Mouse (Mus musculus) intestine, postnatal 0 days (tissue): Measurements from ENCODE around the gene Atg14. TPM values are rescaled to one million over a fixed set of nuclear protein-coding genes. Genes with fewer than 3 reads are reported as not detected.
A peak's percentile ranks its signal among the peaks of the same experiment; 100 is the strongest.
"Not testable (repeated sequence)": the region's sequence is repeated elsewhere in the genome, so short reads cannot be mapped to it uniquely, and the experiment has no call there.

Source experiments
- ATAC-seq: fragments of 200-750 bp; cut with Nextera tagmentation; 2 replicates; pipeline ENCODE4 v1.8.0; 2017; ENCODE audit warnings: mild to moderate bottlenecking, moderate TSS enrichment, moderate library complexity
- H3K27ac ChIP-seq: fragments of 300-500 bp; sonication (generic); 2 replicates; pipeline ENCODE4 v1.5.1; 2014; ENCODE audit warnings: mild to moderate bottlenecking, low read depth, low read length, moderate library complexity
- H3K27me3 ChIP-seq: fragments of 300-500 bp; sonication (generic); replicated peaks from 2 replicates; pipeline ENCODE4 v1.6.1; 2014; ENCODE audit warnings: low read length, mixed read lengths; ENCODE audit not compliant: control insufficient read depth, insufficient read depth
- H3K36me3 ChIP-seq: fragments of 300-500 bp; sonication (generic); 2 replicates; pipeline ENCODE4 v1.6.1; 2014; ENCODE audit warnings: mild to moderate bottlenecking, moderate library complexity; ENCODE audit not compliant: control insufficient read depth, insufficient read depth
- H3K4me1 ChIP-seq: fragments of 300-500 bp; sonication (generic); replicated peaks from 2 replicates; pipeline ENCODE4 v1.6.1; 2014; ENCODE audit warnings: antibody characterized with exemption, low read length, mixed read lengths; ENCODE audit not compliant: control insufficient read depth, insufficient read depth
- H3K4me2 ChIP-seq: fragments of 300-500 bp; sonication (generic); replicated peaks from 2 replicates; pipeline ENCODE4 v1.6.1; 2014; ENCODE audit warnings: low read depth, mild to moderate bottlenecking, moderate library complexity
- H3K4me3 ChIP-seq: fragments of 300-500 bp; sonication (generic); 2 replicates; pipeline ENCODE4 v1.5.1; 2014; ENCODE audit warnings: low read depth, low read length
- H3K9ac ChIP-seq: fragments of 300-500 bp; sonication (generic); 2 replicates; pipeline ENCODE4 v1.6.1; 2014; ENCODE audit warnings: mild to moderate bottlenecking, low read depth, low read length
- H3K9me3 ChIP-seq: fragments of 300-500 bp; sonication (generic); 2 replicates; pipeline ENCODE4 v1.6.1; 2016; ENCODE audit warnings: mixed run types; ENCODE audit not compliant: control insufficient read depth
- CTCF ChIP-seq: sonication (generic); IDR thresholded peaks from 2 replicates; pipeline ENCODE4 v1.5.1; 2016; ENCODE audit warnings: low read depth, mild to moderate bottlenecking, control low read depth, antibody characterized with exemption, moderate library complexity
- WGBS: fragments of 180-500 bp; shearing (Covaris S2); extraction: QIAGEN DNeasy Blood & Tissue Kit; methylation state at CpG from one replicate; pipeline ENCODE4 v1.1.7; 2014; 5-methylcytosine and 5-hydroxymethylcytosine counted together
- polyA plus RNA-seq: library from polyadenylated mRNA; unstranded; fragments of >200 nt; fragmentation: Nextera tagmentation; extraction: Ambion mirVana; gene quantifications from 2 replicates; pipeline ENCODE4 v1.2.1, GENCODE M21; 2015

Gene Atg14
- polyA plus RNA-seq, 1 experiment from 2014 or later = 7.8 TPM

DNA sequence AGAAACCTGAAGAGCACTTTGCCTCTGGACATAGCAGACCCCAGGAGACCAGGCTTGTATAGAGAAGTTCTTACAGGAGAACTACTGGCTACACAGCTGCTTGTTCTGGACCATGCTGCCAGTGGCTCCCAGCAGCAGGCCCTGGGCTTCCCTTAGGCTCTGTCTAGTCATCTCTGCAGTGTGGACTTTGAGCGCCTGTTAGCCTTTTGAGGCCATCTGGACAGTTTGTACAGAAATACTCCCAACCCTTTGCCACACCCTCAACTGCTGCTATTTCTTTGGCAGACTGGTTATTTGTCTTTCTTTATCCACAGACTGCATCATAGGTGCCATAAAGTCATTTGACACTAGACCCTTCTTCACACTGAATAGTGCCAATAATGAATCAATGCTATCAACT lies 35.4 kb downstream of the Atg14 start:
- no peaks in the 10 kb centered on the region for H3K9me3 ChIP-seq
- peak; percentile 78 for ATAC-seq
- peak overlapping the region; percentile 77 for H3K27ac ChIP-seq

GRCm38 (mm10) chr14:47534176-47534525 lies 36.3 kb downstream of the Atg14 start:
- H3K27me3 ChIP-seq = no peaks in the 10 kb centered on the region
- H3K4me2 ChIP-seq = no peak overlapping the region
- H3K4me3 ChIP-seq = no peak overlapping the region
- no peak for TF ChIP-seq CTCF
- H3K9me3 ChIP-seq = no peaks in the 10 kb centered on the region
- no peak overlapping the region for H3K9ac ChIP-seq
- WGBS = 95% methylated on average over 5 of the region's 5 CpGs
- peaks cover 4% of the 10 kb centered on the region; the same call in 1 of the 2 replicates for H3K4me1 ChIP-seq
- no peak for ATAC-seq
- peak overlapping the region; percentile 77 for H3K27ac ChIP-seq
- peaks cover 8% of the 10 kb centered on the region; the same call in 1 of the 2 replicates for H3K36me3 ChIP-seq

More for the DNA sequence above, 35.4 kb downstream of the Atg14 start:
- no peak for TF ChIP-seq CTCF
- H3K4me1 ChIP-seq = peaks cover 4% of the 10 kb centered on the region; the same call in 1 of the 2 replicates
- peaks cover 4% of the 10 kb centered on the region; the same call in 1 of the 2 replicates for H3K36me3 ChIP-seq
- H3K9ac ChIP-seq = no peak overlapping the region
- no peak overlapping the region for H3K4me3 ChIP-seq
- 0 out of 2 replicates have a peak overlapping the region, but pooled peaks have one; percentile 6 for H3K4me2 ChIP-seq
- no peaks in the 10 kb centered on the region for H3K27me3 ChIP-seq
- 39% methylated on average over 1 of the region's 1 CpGs for WGBS

GRCm38 (mm10) chr14:47533365-47534175 lies 36.9 kb downstream of the Atg14 start:
- peak; percentile 71 for TF ChIP-seq CTCF
- 22% methylated on average over 11 of the region's 11 CpGs for WGBS
- H3K9me3 ChIP-seq = no peaks in the 10 kb centered on the region
- H3K27me3 ChIP-seq = no peaks in the 10 kb centered on the region
- H3K4me3 ChIP-seq = no peak overlapping the region
- H3K4me2 ChIP-seq = peak overlapping the region; percentile 44; the same call in 1 of the 2 replicates
- H3K27ac ChIP-seq = peak overlapping the region; percentile 77
- peak; percentile 93 for ATAC-seq
- H3K9ac ChIP-seq = peak overlapping the region; percentile 12; the same call in 1 of the 2 replicates
- H3K4me1 ChIP-seq = peaks cover 4% of the 10 kb centered on the region; the same call in 1 of the 2 replicates
- peaks cover 8% of the 10 kb centered on the region; the same call in 1 of the 2 replicates for H3K36me3 ChIP-seq

- H3K4me2 ChIP-seq = no peak overlapping the region
- peak; percentile 40; the same call in 1 of the 2 replicates for TF ChIP-seq CTCF
- no peak overlapping the region for H3K4me3 ChIP-seq
- no peaks in the 10 kb centered on the region for H3K27me3 ChIP-seq
- H3K27ac ChIP-seq = no peak overlapping the region
- peaks cover 8% of the 10 kb centered on the region; the same call in 1 of the 2 replicates for H3K36me3 ChIP-seq
- H3K4me1 ChIP-seq = peaks cover 4% of the 10 kb centered on the region; the same call in 1 of the 2 replicates
- H3K9me3 ChIP-seq = no peaks in the 10 kb centered on the region
- H3K9ac ChIP-seq = no peak overlapping the region
- 60% methylated on average over 1 of the region's 1 CpGs for WGBS
- ATAC-seq = no peak
Measured at GRCm38 (mm10) chr14:47532496-47532895, 38.0 kb downstream of the Atg14 start.

DNA sequence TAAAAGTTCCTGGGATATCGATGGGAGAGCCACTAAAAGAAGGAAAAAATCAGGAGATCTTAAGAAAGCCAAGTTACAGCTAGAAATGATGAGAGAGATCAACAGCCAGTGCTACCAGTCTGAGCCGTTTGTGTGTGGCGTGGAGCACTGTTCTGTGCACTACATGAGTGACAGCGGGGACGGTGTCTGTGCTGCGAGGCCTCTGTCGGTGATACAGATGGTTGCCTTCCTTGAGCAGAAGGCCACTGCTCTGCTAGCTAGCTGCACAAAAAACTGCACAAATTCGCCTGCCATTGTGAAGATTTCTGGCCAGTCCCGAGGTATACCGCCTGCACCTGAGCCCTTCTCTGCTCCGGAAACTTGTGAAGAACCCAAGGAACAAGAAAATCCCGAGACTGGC lies 40.9 kb downstream of the Atg14 start:
- H3K27me3 ChIP-seq, H3K9me3 ChIP-seq, ATAC-seq, H3K4me1 ChIP-seq, H3K4me2 ChIP-seq, H3K9ac ChIP-seq, H3K4me3 ChIP-seq, H3K27ac ChIP-seq, H3K36me3 ChIP-seq: not testable (repeated sequence)
- 95% methylated on average over 10 of the region's 12 CpGs for WGBS

- H3K36me3 ChIP-seq = peaks cover 8% of the 10 kb centered on the region; the same call in 1 of the 2 replicates
- H3K9me3 ChIP-seq = no peaks in the 10 kb centered on the region
- no peak overlapping the region for H3K4me2 ChIP-seq
- no peak overlapping the region for H3K9ac ChIP-seq
- WGBS = 39% methylated on average over 8 of the region's 8 CpGs
- peaks cover 5% of the 10 kb centered on the region for H3K4me1 ChIP-seq
- peak; percentile 85 for TF ChIP-seq CTCF
- no peaks in the 10 kb centered on the region for H3K27me3 ChIP-seq
- no peak overlapping the region for H3K4me3 ChIP-seq
- no peak for ATAC-seq
- no peak overlapping the region for H3K27ac ChIP-seq
Measured at GRCm38 (mm10) chr14:47529019-47529418, 41.4 kb downstream of the Atg14 start.
